Mouse (Mus musculus): ENCODE data around the gene Setd7. TPM values are rescaled to one million over a fixed set of nuclear protein-coding genes. Genes with fewer than 3 reads are reported as not detected.

Setd7 gene
- polyA plus RNA-seq (2012; rRNA removed), result 11.8 and 14.1 TPM in 2 replicates

DNA sequence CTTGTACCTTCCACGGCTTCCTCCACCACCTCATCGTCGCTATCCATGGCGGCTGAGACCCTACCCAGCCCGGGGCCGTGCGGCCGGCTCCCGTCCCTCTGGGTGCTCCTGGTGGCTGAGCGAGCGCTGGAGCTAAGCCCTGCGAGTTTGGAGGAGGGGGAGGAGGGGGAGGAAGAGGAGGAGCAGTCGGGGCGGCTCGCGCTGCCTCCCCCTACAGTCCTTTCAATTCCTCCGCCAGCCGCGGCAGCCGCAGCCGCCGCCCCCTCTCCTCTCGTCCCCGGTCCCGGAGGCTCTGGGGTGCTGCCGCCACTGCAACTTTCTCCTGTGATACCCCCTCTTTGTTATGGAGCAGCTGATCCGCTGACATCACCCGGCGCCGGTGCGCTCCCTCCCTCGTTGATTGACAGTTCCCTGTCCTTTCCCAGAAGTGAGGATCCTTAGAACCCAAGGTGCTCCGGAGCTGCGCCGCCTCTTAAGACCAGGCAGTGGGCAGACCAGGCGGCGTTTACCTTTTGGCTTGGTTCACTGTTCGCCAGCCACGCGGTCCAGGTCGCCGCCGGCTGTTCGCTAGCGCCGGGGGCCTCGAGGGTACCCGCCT, at the start of gene Setd7:
Setd7 (minus strand) TSS at position 369 of the 598 bp plus-strand sequence.
- Histone ChIP-seq H3K27ac (ENCODE audit: insufficient read depth, low read depth, low read length) (peak within 1 kb of the TSS; percentile 85), H3K4me1 (ENCODE audit: control insufficient read depth, insufficient read depth, low read length) (peaks cover under 1% of the 10 kb centered on the region; the same call in 1 of the 2 replicates), H3K36me3 (ENCODE audit: control insufficient read depth, insufficient read depth, low read length) (no peaks in the 10 kb centered on the region), H3K4me3 (ENCODE audit: insufficient read depth, low read depth, low read length) (peak within 1 kb of the TSS; percentile 98), H3K27me3 (replicated peaks; ENCODE audit: control insufficient read depth, insufficient read depth, low read length) (no peaks in the 10 kb centered on the region)
- under 1% methylated on average over 47 of the region's 48 CpGs for WGBS
- TF ChIP-seq CTCF (conservative IDR thresholded peaks at IDR 0.05; ENCODE audit: insufficient read depth, insufficient read length, low read depth, low read length), result no peak
- TF ChIP-seq POLR2A (IDR thresholded peaks at IDR 0.05; ENCODE audit: low read depth, low read length), result no peak
- DNase-seq, result peak; percentile 83

DNA sequence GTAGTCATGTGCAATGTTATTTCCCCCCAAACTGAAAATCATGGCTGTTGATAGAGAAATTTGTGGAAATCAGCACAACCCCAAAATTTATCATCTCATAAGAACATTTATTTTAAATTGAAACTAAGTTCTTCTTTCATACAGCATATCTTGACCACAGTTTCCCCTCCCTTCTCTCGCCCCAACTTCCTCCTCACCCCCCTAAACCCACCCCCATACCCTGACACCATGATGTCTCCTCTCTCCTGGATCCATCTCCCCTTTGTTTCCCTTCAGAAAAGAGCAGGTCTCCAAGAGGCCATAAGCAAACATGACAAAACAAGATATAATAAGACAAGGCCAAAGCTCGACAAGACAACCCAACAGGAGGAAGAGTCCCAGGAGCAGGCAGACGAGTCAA, 43.8 kb upstream of the Setd7 start:
- WGBS, result 84% methylated on average over 3 of the region's 3 CpGs
- Histone ChIP-seq H3K27ac (ENCODE audit: insufficient read depth, low read depth, low read length) (no peak overlapping the region), H3K4me1 (ENCODE audit: control insufficient read depth, insufficient read depth, low read length) (no peaks in the 10 kb centered on the region), H3K4me3 (ENCODE audit: insufficient read depth, low read depth, low read length) (no peak overlapping the region), H3K36me3 (ENCODE audit: control insufficient read depth, insufficient read depth, low read length) (no peaks in the 10 kb centered on the region), H3K27me3 (replicated peaks; ENCODE audit: control insufficient read depth, insufficient read depth, low read length) (no peaks in the 10 kb centered on the region)
- TF ChIP-seq POLR2A (IDR thresholded peaks at IDR 0.05; ENCODE audit: low read depth, low read length), result no peak
- TF ChIP-seq CTCF (conservative IDR thresholded peaks at IDR 0.05; ENCODE audit: insufficient read depth, insufficient read length, low read depth, low read length), result no peak
- no peak for DNase-seq

DNA sequence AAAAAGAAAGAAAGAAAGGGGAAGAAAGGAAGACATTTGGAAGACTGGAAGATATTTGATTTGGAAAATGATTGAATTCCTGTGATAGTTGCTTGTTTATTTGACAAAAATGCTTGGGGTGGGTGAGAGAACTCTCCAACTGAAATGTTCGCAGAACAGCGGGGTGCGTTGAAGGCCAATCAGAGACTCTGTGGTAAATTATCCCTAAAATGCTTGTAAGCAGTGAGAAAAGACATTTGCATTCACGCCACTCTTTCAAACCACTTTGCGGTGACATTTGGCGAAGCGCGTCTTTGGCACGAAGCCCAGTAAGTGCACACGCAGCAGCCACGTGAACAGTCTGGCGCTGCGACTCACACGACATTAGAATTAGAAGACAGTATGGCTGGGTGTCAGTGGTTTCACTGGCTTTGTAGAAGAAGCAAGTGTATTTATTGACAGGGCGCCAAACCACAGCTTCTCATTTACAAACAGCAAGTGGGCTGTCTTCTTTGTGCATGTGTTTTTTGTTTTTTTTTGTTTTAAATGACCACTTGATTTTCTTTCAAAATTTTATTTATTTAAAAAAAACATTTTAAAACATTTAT, 43.1 kb upstream of the Setd7 start:
- Histone ChIP-seq H3K4me3 (ENCODE audit: insufficient read depth, low read depth, low read length) (no peak overlapping the region), H3K36me3 (ENCODE audit: control insufficient read depth, insufficient read depth, low read length) (no peaks in the 10 kb centered on the region), H3K4me1 (ENCODE audit: control insufficient read depth, insufficient read depth, low read length) (no peaks in the 10 kb centered on the region), H3K27me3 (replicated peaks; ENCODE audit: control insufficient read depth, insufficient read depth, low read length) (no peaks in the 10 kb centered on the region), H3K27ac (ENCODE audit: insufficient read depth, low read depth, low read length) (no peak overlapping the region)
- 65% methylated on average over 15 of the region's 15 CpGs for WGBS
- peak; percentile 15 for DNase-seq
- TF ChIP-seq CTCF (conservative IDR thresholded peaks at IDR 0.05; ENCODE audit: insufficient read depth, insufficient read length, low read depth, low read length), result no peak
- TF ChIP-seq POLR2A (IDR thresholded peaks at IDR 0.05; ENCODE audit: low read depth, low read length), result no peak

DNA sequence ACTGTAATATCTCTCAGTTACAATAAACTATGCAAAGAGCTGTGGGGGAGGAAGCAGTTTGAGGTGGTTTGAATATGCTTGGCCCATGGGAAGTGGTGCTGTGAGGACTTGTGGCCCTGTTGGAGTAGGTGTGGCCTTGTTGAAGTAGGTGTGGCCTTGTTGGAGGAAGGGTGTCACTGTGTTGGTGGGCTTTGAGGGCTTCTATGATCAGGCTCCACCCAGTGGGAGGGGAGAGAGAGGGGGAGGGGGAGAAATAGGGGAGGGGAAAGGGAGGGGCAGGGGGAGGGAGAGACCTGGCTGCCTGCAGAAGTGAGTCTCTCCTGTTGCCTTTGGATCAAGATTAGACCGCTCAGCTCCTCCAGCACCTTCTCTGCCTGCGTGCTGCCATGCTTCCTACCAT, 40.8 kb upstream of the Setd7 start:
- TF ChIP-seq CTCF (conservative IDR thresholded peaks at IDR 0.05; ENCODE audit: insufficient read depth, insufficient read length, low read depth, low read length) (no peak), POLR2A (IDR thresholded peaks at IDR 0.05; ENCODE audit: low read depth, low read length) (no peak)
- Histone ChIP-seq H3K4me3 (ENCODE audit: insufficient read depth, low read depth, low read length) (no peak overlapping the region), H3K27ac (ENCODE audit: insufficient read depth, low read depth, low read length) (no peak overlapping the region), H3K4me1 (ENCODE audit: control insufficient read depth, insufficient read depth, low read length) (no peaks in the 10 kb centered on the region), H3K27me3 (replicated peaks; ENCODE audit: control insufficient read depth, insufficient read depth, low read length) (no peaks in the 10 kb centered on the region), H3K36me3 (ENCODE audit: control insufficient read depth, insufficient read depth, low read length) (no peaks in the 10 kb centered on the region)
- WGBS, result 93% methylated on average over 2 of the region's 2 CpGs
- no peak for DNase-seq

DNA sequence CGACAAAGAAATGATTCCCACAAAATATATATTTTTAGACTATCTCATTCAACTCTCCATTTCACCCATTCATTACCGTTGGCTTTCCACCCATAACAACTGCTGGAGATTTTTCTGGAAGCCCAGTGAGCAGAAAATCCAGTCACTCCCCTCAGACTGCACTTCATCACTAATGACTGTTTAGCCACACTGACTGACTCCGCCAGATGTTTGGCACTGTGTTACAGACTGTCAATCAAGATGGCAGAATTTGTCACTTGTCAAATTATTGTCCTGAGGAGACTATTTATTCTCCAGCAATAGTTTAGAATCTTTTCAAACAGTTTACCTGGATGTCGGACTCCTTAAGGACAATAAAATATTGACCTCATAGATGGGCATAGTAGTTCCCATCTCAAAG, 40.0 kb upstream of the Setd7 start:
- H3K4me3 ChIP-seq (ENCODE audit: insufficient read depth, low read depth, low read length), result no peak overlapping the region
- WGBS, result 86% methylated on average over 4 of the region's 4 CpGs
- H3K27me3 ChIP-seq (replicated peaks; ENCODE audit: control insufficient read depth, insufficient read depth, low read length), result no peaks in the 10 kb centered on the region
- no peak for DNase-seq
- no peaks in the 10 kb centered on the region for H3K36me3 ChIP-seq (ENCODE audit: control insufficient read depth, insufficient read depth, low read length)
- TF ChIP-seq CTCF (conservative IDR thresholded peaks at IDR 0.05; ENCODE audit: insufficient read depth, insufficient read length, low read depth, low read length) (no peak), POLR2A (IDR thresholded peaks at IDR 0.05; ENCODE audit: low read depth, low read length) (no peak)
- no peak overlapping the region for H3K27ac ChIP-seq (ENCODE audit: insufficient read depth, low read depth, low read length)
- no peaks in the 10 kb centered on the region for H3K4me1 ChIP-seq (ENCODE audit: control insufficient read depth, insufficient read depth, low read length)

DNA sequence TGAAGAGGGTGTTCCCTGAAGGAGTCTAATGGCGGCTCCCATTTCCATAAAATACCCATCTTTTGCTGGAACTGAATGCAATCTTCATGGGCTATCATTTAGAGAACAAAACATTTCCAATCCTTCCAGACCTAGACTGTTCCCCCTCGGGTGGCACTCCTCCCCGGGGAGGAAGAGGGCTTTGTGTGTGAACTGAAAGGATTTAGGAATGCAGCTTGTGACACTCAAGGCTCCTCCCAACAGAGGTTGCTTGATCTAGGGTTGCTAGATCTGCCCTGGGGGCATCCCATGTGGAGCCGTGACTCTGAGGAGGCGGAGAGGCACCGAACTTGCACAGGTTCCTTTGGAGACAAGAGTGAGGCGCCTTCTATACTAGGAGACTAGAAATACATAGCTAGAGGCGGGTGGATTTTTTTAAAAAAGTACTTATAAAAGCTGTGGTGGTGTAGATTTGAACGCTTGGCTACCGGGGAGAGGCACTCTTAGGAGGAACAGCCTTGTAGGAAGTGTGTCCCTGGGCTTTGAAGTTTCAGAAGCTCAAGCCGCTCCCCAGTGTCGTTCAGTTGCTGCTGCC, 38.5 kb upstream of the Setd7 start:
- TF ChIP-seq CTCF (conservative IDR thresholded peaks at IDR 0.05; ENCODE audit: insufficient read depth, insufficient read length, low read depth, low read length) (no peak), POLR2A (IDR thresholded peaks at IDR 0.05; ENCODE audit: low read depth, low read length) (no peak)
- DNase-seq, result no peak
- 81% methylated on average over 12 of the region's 12 CpGs for WGBS
- Histone ChIP-seq H3K27ac (ENCODE audit: insufficient read depth, low read depth, low read length) (no peak overlapping the region), H3K4me1 (ENCODE audit: control insufficient read depth, insufficient read depth, low read length) (no peaks in the 10 kb centered on the region), H3K36me3 (ENCODE audit: control insufficient read depth, insufficient read depth, low read length) (no peaks in the 10 kb centered on the region), H3K4me3 (ENCODE audit: insufficient read depth, low read depth, low read length) (no peak overlapping the region), H3K27me3 (replicated peaks; ENCODE audit: control insufficient read depth, insufficient read depth, low read length) (no peaks in the 10 kb centered on the region)

DNA sequence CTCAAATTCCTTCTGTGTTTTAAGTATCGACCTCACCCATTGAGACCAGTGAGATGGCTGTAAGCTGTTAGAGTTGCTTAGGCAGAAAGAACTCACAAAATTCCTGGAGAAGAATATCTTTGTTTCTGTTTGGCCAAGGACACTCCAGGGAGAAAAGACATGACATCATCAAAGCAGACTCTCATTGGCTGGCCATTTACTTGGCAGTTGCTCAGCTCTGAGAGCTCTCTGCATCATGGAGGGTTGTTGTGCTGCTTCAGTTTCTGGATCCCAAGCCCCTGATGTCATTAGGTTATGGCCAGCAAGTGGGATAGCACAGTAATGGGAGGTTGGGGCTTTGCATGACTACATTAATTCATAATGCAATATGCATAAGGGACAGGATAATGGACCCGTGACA, 35.9 kb upstream of the Setd7 start:
- Histone ChIP-seq H3K4me1 (ENCODE audit: control insufficient read depth, insufficient read depth, low read length) (no peaks in the 10 kb centered on the region), H3K27me3 (replicated peaks; ENCODE audit: control insufficient read depth, insufficient read depth, low read length) (no peaks in the 10 kb centered on the region), H3K36me3 (ENCODE audit: control insufficient read depth, insufficient read depth, low read length) (no peaks in the 10 kb centered on the region), H3K27ac (ENCODE audit: insufficient read depth, low read depth, low read length) (no peak overlapping the region), H3K4me3 (ENCODE audit: insufficient read depth, low read depth, low read length) (no peak overlapping the region)
- TF ChIP-seq CTCF (conservative IDR thresholded peaks at IDR 0.05; ENCODE audit: insufficient read depth, insufficient read length, low read depth, low read length), result no peak
- TF ChIP-seq POLR2A (IDR thresholded peaks at IDR 0.05; ENCODE audit: low read depth, low read length), result no peak
- DNase-seq, result no peak
- 89% methylated on average over 2 of the region's 2 CpGs for WGBS

Data from kidney, adult 2 months (tissue).